Mouse (Mus musculus) spleen, postnatal 0 days (tissue): Measurements from ENCODE around the gene Nppa. TPM values are rescaled to one million over a fixed set of nuclear protein-coding genes. Genes with fewer than 3 reads are reported as not detected.

Experiments
- polyA plus RNA-seq: library from polyadenylated mRNA; unstranded; fragments of >200 nt; fragmentation: Nextera tagmentation; extraction: Ambion mirVana; gene quantifications from 2 replicates; pipeline ENCODE4 v1.2.1, GENCODE M21; 2015

Gene Nppa
- 0.41 and 0.42 TPM in 2 replicates for polyA plus RNA-seq

DNA sequence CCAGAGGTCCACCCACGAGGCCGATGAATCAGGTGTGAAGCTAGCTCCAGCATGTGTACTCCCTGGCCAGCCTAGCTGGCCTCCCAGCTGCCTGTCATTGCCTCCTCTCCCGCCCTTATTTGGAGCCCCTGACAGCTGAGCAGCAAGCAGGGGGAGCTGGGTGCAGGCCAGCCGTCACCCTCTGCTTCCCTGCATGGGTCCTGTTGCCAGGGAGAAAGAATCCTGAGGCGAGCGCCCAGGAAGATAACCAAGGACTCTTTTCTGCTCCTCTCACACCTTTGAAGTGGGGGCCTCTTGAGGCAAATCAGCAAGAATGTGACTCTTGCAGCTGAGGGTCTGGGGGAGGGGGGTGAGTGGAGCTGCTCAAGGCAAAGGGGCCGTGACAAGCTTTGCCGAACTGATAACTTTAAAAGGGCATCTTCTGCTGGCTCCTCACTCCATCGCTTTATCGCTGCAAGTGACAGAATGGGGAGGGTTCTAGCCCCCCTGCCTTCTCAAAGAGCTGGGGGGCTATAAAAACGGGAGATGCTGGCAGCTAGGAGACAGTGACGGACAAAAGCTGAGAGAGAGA lies at the start of gene Nppa:
TSS of gene Nppa (plus strand) at position 521 of the 571 bp plus-strand sequence.

DNA sequence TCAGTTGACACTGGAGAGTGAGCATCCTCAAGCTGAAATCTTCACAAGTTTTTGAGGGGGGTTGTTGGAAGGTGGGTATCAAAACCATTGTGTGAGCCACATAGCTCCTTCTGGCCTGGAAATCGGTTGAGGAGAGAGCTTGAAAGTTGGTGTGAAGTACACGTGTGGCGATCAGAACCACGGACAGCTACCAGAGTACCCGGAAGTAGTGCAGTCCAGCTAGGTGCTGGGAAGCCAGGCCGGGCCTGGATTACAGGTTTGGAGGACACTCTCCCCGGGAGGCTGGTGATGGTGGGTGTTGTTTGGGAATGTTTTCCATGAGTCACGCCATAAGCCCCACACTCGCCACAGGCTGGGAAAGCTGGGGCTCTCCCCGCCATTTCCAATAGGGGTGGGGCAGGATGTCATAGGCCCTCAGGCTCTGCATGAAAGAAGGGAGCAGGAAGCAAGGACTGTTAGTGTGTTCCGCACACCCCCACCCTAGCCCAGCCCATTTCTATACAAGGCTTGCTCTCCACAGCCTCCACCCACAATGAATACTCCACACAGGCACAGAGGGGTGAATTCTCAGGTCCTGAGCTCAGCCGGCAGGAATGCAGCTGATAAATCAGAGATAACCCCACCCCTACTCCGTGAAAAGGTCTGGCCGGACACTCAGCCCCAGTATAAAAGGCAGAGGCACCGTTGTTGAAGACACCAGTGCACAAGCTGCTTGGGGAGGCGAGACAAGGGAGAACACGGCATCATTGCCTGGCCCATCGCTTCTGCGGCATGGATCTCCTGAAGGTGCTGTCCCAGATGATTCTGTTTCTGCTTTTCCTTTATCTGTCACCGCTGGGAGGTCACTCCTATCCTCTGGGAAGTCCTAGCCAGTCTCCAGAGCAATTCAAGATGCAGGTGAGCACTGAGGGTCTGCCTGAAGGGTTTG lies 15.1 kb upstream of the Nppa start, which contains the start of gene Nppb:
TSS of gene Nppb (plus strand) at position 584 of the 928 bp plus-strand sequence.

DNA sequence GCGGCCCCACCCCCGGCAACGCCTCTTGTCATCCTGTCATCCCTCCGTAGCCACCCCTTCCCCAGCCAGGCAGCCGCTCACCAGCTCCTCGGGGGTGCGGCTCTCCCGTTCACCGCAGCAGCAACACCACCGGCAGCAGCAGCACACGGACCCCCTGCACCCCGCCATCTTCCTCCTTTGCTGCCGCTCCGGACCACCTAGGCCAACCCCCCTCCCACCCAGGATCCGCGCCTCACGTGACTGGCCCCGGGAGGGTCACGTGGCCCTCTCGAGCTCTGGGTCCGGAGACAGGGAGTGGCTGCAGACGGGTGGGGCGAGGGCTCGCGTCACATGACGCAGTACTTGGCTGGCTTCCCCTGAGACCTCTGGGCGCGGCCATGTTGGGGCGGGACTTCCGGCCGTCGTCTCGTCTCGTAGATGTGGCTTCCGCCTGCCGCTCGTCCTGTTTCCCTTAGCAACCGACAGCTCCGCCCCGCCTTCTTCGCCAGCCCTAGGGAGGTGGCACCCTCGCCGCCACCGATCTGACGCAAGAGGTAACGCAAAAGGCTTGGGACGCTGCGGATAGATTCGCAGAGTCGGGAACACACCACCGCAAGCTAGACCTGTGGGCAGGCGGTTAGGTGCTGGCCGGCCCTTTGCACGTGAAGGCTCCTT lies 38.2 kb downstream of the Nppa start, which contains the start of the genes Clcn6 and Mthfr:
TSS of gene Clcn6 (minus strand) at position 222 of the 654 bp plus-strand sequence.
TSS of gene Mthfr (plus strand) at position 478 of the 654 bp plus-strand sequence.

Other genes with a start within 250 kb of the Nppa start
- gene Zfp984, start 190.9 kb upstream of the Nppa start, polyA plus RNA-seq: 9.1 and 9.3 TPM in 2 replicates
- gene Zfp933, start 152.4 kb upstream of the Nppa start, polyA plus RNA-seq: 2.3 and 3.1 TPM in 2 replicates
- gene Miip, start 131.9 kb upstream of the Nppa start, polyA plus RNA-seq: 38.2 and 40.9 TPM in 2 replicates
- 2.2 and 2.7 TPM in 2 replicates for gene Fv1, start 131.7 kb upstream of the Nppa start, polyA plus RNA-seq
- gene Mfn2, start 96.0 kb upstream of the Nppa start, polyA plus RNA-seq: 13.5 and 16.2 TPM in 2 replicates
- 14.1 and 19.1 TPM in 2 replicates for gene Plod1, start 64.0 kb upstream of the Nppa start, polyA plus RNA-seq
- gene 2510039O18Rik, start 59.8 kb upstream of the Nppa start, polyA plus RNA-seq: 11.2 and 12.5 TPM in 2 replicates
- gene Nppb, start 14.9 kb upstream of the Nppa start, polyA plus RNA-seq: 0.28 TPM in 1 of 2 replicates, not detected in the other
- gene Clcn6, start 38.1 kb downstream of the Nppa start, polyA plus RNA-seq: 1.3 and 1.4 TPM in 2 replicates
- gene Mthfr, start 38.4 kb downstream of the Nppa start, polyA plus RNA-seq: 6.4 and 8.6 TPM in 2 replicates
- gene Agtrap, start 87.3 kb downstream of the Nppa start, polyA plus RNA-seq: 12.8 and 18.7 TPM in 2 replicates
- gene Mad2l2, start 129.7 kb downstream of the Nppa start, polyA plus RNA-seq: 28.9 and 30.4 TPM in 2 replicates
- 0.02 TPM in 1 of 2 replicates, not detected in the other for gene Draxin, start 130.0 kb downstream of the Nppa start, polyA plus RNA-seq
- 18.5 and 20.4 TPM in 2 replicates for gene Fbxo6, start 151.4 kb downstream of the Nppa start, polyA plus RNA-seq
- gene Fbxo44, start 159.8 kb downstream of the Nppa start, polyA plus RNA-seq: 1.3 and 1.4 TPM in 2 replicates
- 0.12 TPM in 1 of 2 replicates, not detected in the other for gene Fbxo2, start 159.9 kb downstream of the Nppa start, polyA plus RNA-seq